Mouse (Mus musculus): Measurements from ENCODE around the gene Gm9918. TPM values are rescaled to one million over a fixed set of nuclear protein-coding genes. Genes with fewer than 3 reads are reported as not detected.

Gene Gm9918
- polyA plus RNA-seq, 1 experiment, result not detected

DNA sequence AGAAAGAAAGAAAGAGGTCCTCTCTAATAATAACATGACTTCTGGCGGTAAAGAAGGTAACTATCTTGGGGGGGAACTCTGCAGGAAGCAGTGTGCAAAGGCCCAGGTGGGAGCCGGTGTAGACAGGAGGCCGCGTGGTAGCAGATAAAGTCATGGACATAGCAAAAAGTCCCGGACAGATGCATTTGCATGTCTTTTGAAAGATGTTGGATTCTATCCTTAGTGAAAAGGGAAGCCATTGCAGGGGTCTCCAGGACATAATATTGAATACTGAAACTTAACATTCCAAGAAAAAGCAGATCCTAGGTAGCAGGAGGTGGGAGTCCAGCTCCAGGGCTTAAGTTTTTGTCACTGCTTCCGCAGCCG, 8.3 kb downstream of the Gm9918 start:
- Histone ChIP-seq H3K4me3 (ENCODE audit: extremely low read depth, insufficient read depth, insufficient read length) (peak overlapping the region; percentile 63), H3K27ac (ENCODE audit: insufficient read depth, low read length) (peak overlapping the region; percentile 55), H3K4me1 (ENCODE audit: control insufficient read depth, insufficient read depth, insufficient read length) (peaks cover 11% of the 10 kb centered on the region), H3K27me3 (ENCODE audit: control insufficient read depth, insufficient read depth, low read length) (no peaks in the 10 kb centered on the region), H3K36me3 (ENCODE audit: control insufficient read depth, insufficient read depth, low read length) (peaks cover 4% of the 10 kb centered on the region; the same call in 1 of the 2 replicates)
- TF ChIP-seq POLR2A (IDR thresholded peaks at IDR 0.05; ENCODE audit: low read depth, low read length) (no peak), CTCF (IDR thresholded peaks at IDR 0.05; ENCODE audit: extremely low read depth, insufficient read depth, insufficient read length, insufficient replicate concordance) (no peak)
- WGBS, result 35% methylated on average over 7 of the region's 7 CpGs
- no peak for DNase-seq (ENCODE audit: low read depth in 1 of 2, low spot score in 2 of 2)

- H3K4me1 ChIP-seq (ENCODE audit: control insufficient read depth, insufficient read depth, insufficient read length), result peaks cover 11% of the 10 kb centered on the region
- TF ChIP-seq POLR2A (IDR thresholded peaks at IDR 0.05; ENCODE audit: low read depth, low read length) (peak; percentile 83), CTCF (IDR thresholded peaks at IDR 0.05; ENCODE audit: extremely low read depth, insufficient read depth, insufficient read length, insufficient replicate concordance) (no peak)
- peak within 1 kb of the TSS; percentile 92 for H3K4me3 ChIP-seq (ENCODE audit: extremely low read depth, insufficient read depth, insufficient read length)
- WGBS, result 1% methylated on average over 65 of the region's 65 CpGs
- peaks cover 4% of the 10 kb centered on the region; the same call in 1 of the 2 replicates for H3K36me3 ChIP-seq (ENCODE audit: control insufficient read depth, insufficient read depth, low read length)
- peak; percentile 76 to 77 for DNase-seq (ENCODE audit: low read depth in 1 of 2, low spot score in 2 of 2)
- H3K27ac ChIP-seq (ENCODE audit: insufficient read depth, low read length), result peak within 1 kb of the TSS; percentile 80
- H3K27me3 ChIP-seq (ENCODE audit: control insufficient read depth, insufficient read depth, low read length), result no peaks in the 10 kb centered on the region
These were observed 8.9 kb downstream of the Gm9918 start, which contains the start of gene Mfsd5 for GRCm38 (mm10) chr15:102279092-102279782. Mfsd5 (plus strand) TSS chr15:102279454.

DNA sequence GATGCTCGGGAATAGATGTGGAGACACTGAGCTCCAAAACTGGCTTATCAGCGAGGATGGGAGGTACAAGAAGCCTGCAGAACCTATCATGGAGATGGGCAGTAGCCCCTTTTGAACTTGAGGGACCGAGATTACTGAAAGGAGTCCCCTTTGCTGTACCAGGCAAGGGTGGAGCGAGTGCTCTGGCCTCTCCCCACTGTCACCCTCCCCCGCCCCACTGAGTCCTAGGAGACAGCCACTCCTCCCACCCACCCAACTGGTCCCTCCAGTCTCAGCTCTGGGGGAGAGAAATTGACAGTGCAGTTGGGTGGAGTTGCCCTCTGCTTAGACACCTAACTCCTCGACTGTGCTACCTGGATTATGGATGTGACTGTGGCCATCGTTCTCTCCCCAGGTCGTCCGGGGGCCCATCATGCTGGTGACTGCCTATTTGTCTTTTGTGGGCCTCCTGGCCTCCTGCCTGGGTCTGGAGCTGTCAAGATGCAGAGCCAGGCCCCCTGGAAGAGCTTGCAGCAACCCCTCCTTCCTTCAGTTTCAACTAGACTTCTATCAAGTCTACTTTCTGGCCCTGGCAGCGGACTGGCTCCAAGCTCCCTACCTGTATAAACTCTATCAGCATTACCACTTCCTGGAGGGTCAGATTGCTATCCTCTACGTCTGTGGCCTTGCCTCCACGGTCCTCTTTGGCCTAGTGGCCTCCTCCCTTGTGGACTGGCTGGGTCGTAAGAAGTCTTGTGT, 9.6 kb downstream of the Gm9918 start:
- H3K4me1 ChIP-seq (ENCODE audit: control insufficient read depth, insufficient read depth, insufficient read length), result peaks cover 11% of the 10 kb centered on the region
- peak overlapping the region; percentile 92 for H3K4me3 ChIP-seq (ENCODE audit: extremely low read depth, insufficient read depth, insufficient read length)
- TF ChIP-seq CTCF (IDR thresholded peaks at IDR 0.05; ENCODE audit: extremely low read depth, insufficient read depth, insufficient read length, insufficient replicate concordance), result no peak
- no peak for TF ChIP-seq POLR2A (IDR thresholded peaks at IDR 0.05; ENCODE audit: low read depth, low read length)
- DNase-seq (ENCODE audit: low read depth in 1 of 2, low spot score in 2 of 2), result no peak
- peak overlapping the region; percentile 80 for H3K27ac ChIP-seq (ENCODE audit: insufficient read depth, low read length)
- H3K36me3 ChIP-seq (ENCODE audit: control insufficient read depth, insufficient read depth, low read length), result peaks cover 4% of the 10 kb centered on the region; the same call in 1 of the 2 replicates
- WGBS, result 27% methylated on average over 13 of the region's 13 CpGs
- no peaks in the 10 kb centered on the region for H3K27me3 ChIP-seq (ENCODE audit: control insufficient read depth, insufficient read depth, low read length)

DNA sequence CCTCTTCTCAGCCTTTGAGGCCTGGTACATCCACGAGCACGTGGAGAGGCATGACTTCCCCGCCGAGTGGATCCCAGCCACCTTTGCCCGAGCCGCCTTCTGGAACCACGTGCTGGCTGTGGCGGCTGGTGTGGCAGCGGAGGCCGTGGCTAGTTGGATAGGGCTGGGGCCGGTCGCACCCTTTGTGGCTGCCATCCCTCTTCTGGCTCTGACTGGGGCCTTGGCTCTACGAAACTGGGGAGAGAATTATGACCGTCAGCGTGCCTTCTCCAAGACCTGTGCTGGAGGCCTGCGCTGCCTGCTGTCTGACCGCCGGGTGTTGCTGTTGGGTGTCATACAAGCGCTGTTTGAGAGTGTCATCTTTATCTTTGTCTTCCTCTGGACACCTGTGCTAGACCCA, 10.3 kb downstream of the Gm9918 start:
- 94% methylated on average over 19 of the region's 19 CpGs for WGBS
- no peak overlapping the region for H3K27ac ChIP-seq (ENCODE audit: insufficient read depth, low read length)

DNA sequence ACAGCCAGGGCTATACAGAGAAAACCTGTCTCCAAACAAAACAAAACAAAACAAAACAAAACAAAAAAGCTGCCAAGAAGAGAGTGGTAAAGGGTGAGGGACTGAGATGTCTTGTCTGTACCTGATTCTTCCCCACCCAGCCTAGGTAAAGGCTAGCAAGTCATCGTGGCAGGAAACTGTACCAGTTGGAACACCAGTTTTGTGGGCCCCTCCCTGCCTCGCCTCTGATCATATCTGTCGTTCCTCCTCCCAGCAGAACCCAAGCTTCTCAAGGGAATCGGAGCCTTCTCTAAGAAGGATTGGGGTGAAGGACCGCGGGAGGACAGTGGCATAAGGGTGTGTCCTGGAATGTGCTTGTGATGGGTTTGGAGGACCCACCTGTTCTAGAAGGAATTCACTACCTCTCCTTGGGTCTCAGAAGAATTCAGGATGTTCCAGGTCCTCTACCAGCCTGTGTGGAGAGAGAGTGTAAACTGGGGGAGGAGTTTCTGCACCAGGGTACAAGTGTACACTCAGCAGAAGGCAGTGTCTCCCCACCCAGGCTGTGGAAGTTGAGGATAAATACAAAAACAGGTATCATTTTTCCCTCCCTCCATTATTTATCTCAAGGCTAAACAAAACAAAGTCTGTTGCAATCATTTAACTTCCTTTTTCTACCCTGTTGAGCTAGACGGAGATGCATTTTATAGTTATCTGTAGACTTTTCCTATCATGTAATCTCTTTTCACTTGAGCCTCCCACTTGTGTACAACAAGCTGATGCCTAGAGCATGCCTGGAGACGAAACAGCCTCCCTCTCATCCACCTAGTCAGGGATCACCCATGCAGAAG, 12.3 kb downstream of the Gm9918 start:
- Histone ChIP-seq H3K27me3 (ENCODE audit: control insufficient read depth, insufficient read depth, low read length) (no peaks in the 10 kb centered on the region), H3K4me1 (ENCODE audit: control insufficient read depth, insufficient read depth, insufficient read length) (peaks cover 11% of the 10 kb centered on the region), H3K4me3 (ENCODE audit: extremely low read depth, insufficient read depth, insufficient read length) (no peak overlapping the region), H3K36me3 (ENCODE audit: control insufficient read depth, insufficient read depth, low read length) (peaks cover 4% of the 10 kb centered on the region; the same call in 1 of the 2 replicates), H3K27ac (ENCODE audit: insufficient read depth, low read length) (no peak overlapping the region)
- TF ChIP-seq CTCF (IDR thresholded peaks at IDR 0.05; ENCODE audit: extremely low read depth, insufficient read depth, insufficient read length, insufficient replicate concordance), result no peak
- TF ChIP-seq POLR2A (IDR thresholded peaks at IDR 0.05; ENCODE audit: low read depth, low read length), result no peak
- DNase-seq (ENCODE audit: low read depth in 1 of 2, low spot score in 2 of 2), result no peak
- WGBS, result 69% methylated on average over 8 of the region's 8 CpGs

More for the DNA sequence above, 10.3 kb downstream of the Gm9918 start:
- Histone ChIP-seq H3K27me3 (ENCODE audit: control insufficient read depth, insufficient read depth, low read length) (no peaks in the 10 kb centered on the region), H3K36me3 (ENCODE audit: control insufficient read depth, insufficient read depth, low read length) (peaks cover 4% of the 10 kb centered on the region; the same call in 1 of the 2 replicates), H3K4me3 (ENCODE audit: extremely low read depth, insufficient read depth, insufficient read length) (no peak overlapping the region), H3K4me1 (ENCODE audit: control insufficient read depth, insufficient read depth, insufficient read length) (peaks cover 11% of the 10 kb centered on the region)
- TF ChIP-seq POLR2A (IDR thresholded peaks at IDR 0.05; ENCODE audit: low read depth, low read length) (no peak), CTCF (IDR thresholded peaks at IDR 0.05; ENCODE audit: extremely low read depth, insufficient read depth, insufficient read length, insufficient replicate concordance) (no peak)
- DNase-seq (ENCODE audit: low read depth in 1 of 2, low spot score in 2 of 2), result no peak

- Histone ChIP-seq H3K27ac (ENCODE audit: insufficient read depth, low read length) (no peak overlapping the region), H3K4me3 (ENCODE audit: extremely low read depth, insufficient read depth, insufficient read length) (no peak overlapping the region), H3K27me3 (ENCODE audit: control insufficient read depth, insufficient read depth, low read length) (no peaks in the 10 kb centered on the region), H3K36me3 (ENCODE audit: control insufficient read depth, insufficient read depth, low read length) (peaks cover 4% of the 10 kb centered on the region; the same call in 1 of the 2 replicates), H3K4me1 (ENCODE audit: control insufficient read depth, insufficient read depth, insufficient read length) (peaks cover 11% of the 10 kb centered on the region)
- 57% methylated on average over 3 of the region's 3 CpGs for WGBS
- DNase-seq (ENCODE audit: low read depth in 1 of 2, low spot score in 2 of 2), result no peak
- TF ChIP-seq POLR2A (IDR thresholded peaks at IDR 0.05; ENCODE audit: low read depth, low read length) (no peak), CTCF (IDR thresholded peaks at IDR 0.05; ENCODE audit: extremely low read depth, insufficient read depth, insufficient read length, insufficient replicate concordance) (no peak)
These were observed 13.3 kb downstream of the Gm9918 start for GRCm38 (mm10) chr15:102283648-102284047.
